Mouse (Mus musculus) C2C12 (cell line): Measurements from ENCODE around the gene Ank3. TPM values are rescaled to one million over a fixed set of nuclear protein-coding genes. Genes with fewer than 3 reads are reported as not detected.

ENCODE experiments used
- H3K27me3 ChIP-seq: one replicate; pipeline ENCODE4 v1.6.1; 2011; ENCODE audit not compliant: control insufficient read depth, insufficient read depth, insufficient read length
- H3K36me3 ChIP-seq: one replicate; pipeline ENCODE4 v1.6.1; 2011; ENCODE audit not compliant: control insufficient read depth, insufficient read depth
- H3K4me3 ChIP-seq: one replicate; pipeline ENCODE4 v1.5.1; 2011; ENCODE audit warnings: mild to moderate bottlenecking, control low read depth; ENCODE audit not compliant: poor library complexity, insufficient read depth, severe bottlenecking
- H3K79me2 ChIP-seq: one replicate; pipeline ENCODE4 v1.6.1; 2011; ENCODE audit not compliant: control insufficient read depth, insufficient read depth
- H3K79me3 ChIP-seq: one replicate; pipeline ENCODE4 v1.6.1; 2011; ENCODE audit warnings: low read depth, control low read depth
- H3ac ChIP-seq: one replicate; pipeline ENCODE3; 2011; ENCODE audit warnings: low read depth; ENCODE audit not compliant: control insufficient read depth, insufficient read length
- CEBPB ChIP-seq: IDR thresholded peaks from one replicate; pipeline ENCODE4 v1.6.1; 2011; ENCODE audit warnings: low read depth, mild to moderate bottlenecking, control low read depth, moderate library complexity
- CTCF ChIP-seq: IDR thresholded peaks from one replicate; pipeline ENCODE4 v1.5.1; 2011; ENCODE audit not compliant: control insufficient read depth, insufficient read depth, insufficient read length
- FOSL1 ChIP-seq: IDR thresholded peaks from one replicate; pipeline ENCODE4 v1.8.0; 2011; ENCODE audit warnings: mild to moderate bottlenecking, low read length; ENCODE audit not compliant: poor library complexity, insufficient read depth, severe bottlenecking
- MAX ChIP-seq: IDR thresholded peaks from one replicate; pipeline ENCODE4 v1.6.1; 2011; ENCODE audit warnings: mild to moderate bottlenecking, control low read depth
- MYOD1 ChIP-seq: IDR thresholded peaks from one replicate; pipeline ENCODE4 v1.6.1; 2011; ENCODE audit warnings: low read depth; ENCODE audit not compliant: control insufficient read depth, insufficient read length
- MYOG ChIP-seq: IDR thresholded peaks from one replicate; pipeline ENCODE4 v1.6.1; 2011; ENCODE audit not compliant: control insufficient read depth, insufficient read length; ENCODE audit errors: extremely low read depth
- USF1 ChIP-seq: IDR thresholded peaks from one replicate; pipeline ENCODE4 v1.6.1; 2011; ENCODE audit warnings: low read depth, mild to moderate bottlenecking, control low read depth, moderate library complexity
- polyA plus RNA-seq: library from polyadenylated mRNA; unstranded; fragments of >200 nt; fragmentation: generic; extraction: Trizol; gene quantifications from one replicate; pipeline ENCODE4 v1.2.1, GENCODE M21; 2012; ENCODE audit warnings: missing spikeins

Ank3 gene
- polyA plus RNA-seq, 1 experiment, result 9.8 TPM

DNA sequence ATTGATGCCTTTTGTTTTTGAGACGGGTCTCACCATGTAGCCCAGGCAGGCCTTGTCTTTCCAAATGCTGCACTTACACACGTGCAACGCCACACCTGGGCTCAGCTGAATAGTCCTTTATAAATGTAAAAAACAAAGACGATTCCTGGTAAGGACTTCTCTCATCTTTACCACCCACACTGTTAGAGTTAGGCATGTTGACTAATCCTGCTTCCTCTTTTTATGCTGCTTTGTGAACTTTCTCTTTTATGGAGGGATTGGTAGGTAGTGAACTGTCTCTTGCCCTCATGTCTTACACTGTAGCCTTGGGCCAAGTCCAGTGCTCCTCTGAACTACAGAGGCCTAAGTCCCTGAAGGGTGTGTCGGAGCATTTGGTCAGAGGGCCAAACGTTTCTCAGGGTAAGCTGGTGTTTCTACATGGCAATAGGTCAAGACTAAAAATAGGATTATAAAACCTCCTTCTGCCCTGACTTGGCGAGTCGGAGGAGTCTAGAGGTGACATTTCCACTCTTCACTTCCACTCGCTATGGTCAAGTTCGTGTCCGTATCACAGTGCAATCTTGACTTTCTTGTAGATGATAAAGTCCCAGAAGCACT is 491.9 kb downstream of the Ank3 start:
- no peaks in the 10 kb centered on the region for H3K79me3 ChIP-seq
- no peak overlapping the region for H3ac ChIP-seq
- TF ChIP-seq CTCF (no peak), MYOG (no peak), MYOD1 (no peak), USF1 (no peak), FOSL1 (no peak), MAX (no peak), CEBPB (no peak)
- H3K27me3 ChIP-seq, result no peaks in the 10 kb centered on the region
- H3K79me2 ChIP-seq, result no peaks in the 10 kb centered on the region
- no peaks in the 10 kb centered on the region for H3K36me3 ChIP-seq
- H3K4me3 ChIP-seq, result no peak overlapping the region

GRCm38 (mm10) chr10:69892162-69892561 is 493.6 kb downstream of the Ank3 start:
- no peaks in the 10 kb centered on the region for H3K79me2 ChIP-seq
- no peaks in the 10 kb centered on the region for H3K79me3 ChIP-seq
- TF ChIP-seq MYOD1 (no peak), USF1 (no peak), MYOG (no peak), CTCF (no peak)
- H3K36me3 ChIP-seq, result no peaks in the 10 kb centered on the region
- no peaks in the 10 kb centered on the region for H3K27me3 ChIP-seq
- H3ac ChIP-seq, result no peak overlapping the region
- H3K4me3 ChIP-seq, result no peak overlapping the region

DNA sequence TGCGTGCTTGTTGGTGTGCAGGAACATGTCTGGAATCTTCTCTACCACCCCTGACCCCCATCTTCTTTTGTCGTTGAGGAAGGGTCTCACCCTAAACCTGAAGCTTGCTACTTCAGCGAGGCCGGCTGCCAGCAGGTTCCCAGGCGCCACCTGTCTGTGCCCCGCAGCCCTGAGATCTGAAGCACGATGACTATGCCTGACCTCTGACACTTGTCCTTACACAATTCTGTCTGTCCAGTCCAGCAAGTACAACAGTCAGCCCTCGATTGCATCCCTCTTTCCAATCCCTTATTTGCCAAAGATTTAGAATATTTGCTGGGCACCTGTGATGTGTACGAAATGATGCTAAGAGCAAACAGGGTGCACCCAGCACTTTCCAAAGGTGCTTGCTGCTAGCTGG is 497.0 kb downstream of the Ank3 start:
- Histone ChIP-seq H3K79me2 (no peaks in the 10 kb centered on the region), H3K27me3 (no peaks in the 10 kb centered on the region)
- TF ChIP-seq FOSL1, result no peak
- no peak for TF ChIP-seq USF1
- TF ChIP-seq CTCF, result no peak
- no peak for TF ChIP-seq CEBPB

GRCm38 (mm10) chr10:69897927-69898326 is 499.4 kb downstream of the Ank3 start:
- H3K79me2 ChIP-seq, result no peaks in the 10 kb centered on the region
- no peak for TF ChIP-seq USF1
- no peak for TF ChIP-seq FOSL1
- TF ChIP-seq CEBPB, result no peak
- no peak for TF ChIP-seq MYOG
- no peak for TF ChIP-seq MAX
- no peak for TF ChIP-seq CTCF
- TF ChIP-seq MYOD1, result no peak
- H3ac ChIP-seq, result no peak overlapping the region
- H3K27me3 ChIP-seq, result no peaks in the 10 kb centered on the region
- H3K79me3 ChIP-seq, result no peaks in the 10 kb centered on the region
- H3K4me3 ChIP-seq, result no peak overlapping the region
- no peaks in the 10 kb centered on the region for H3K36me3 ChIP-seq

More for the DNA sequence above, 497.0 kb downstream of the Ank3 start:
- H3ac ChIP-seq, result no peak overlapping the region
- no peaks in the 10 kb centered on the region for H3K36me3 ChIP-seq
- no peaks in the 10 kb centered on the region for H3K79me3 ChIP-seq
- no peak overlapping the region for H3K4me3 ChIP-seq

- Histone ChIP-seq H3K4me3 (no peak overlapping the region), H3ac (no peak overlapping the region), H3K36me3 (no peaks in the 10 kb centered on the region), H3K79me2 (no peaks in the 10 kb centered on the region), H3K79me3 (no peaks in the 10 kb centered on the region), H3K27me3 (no peaks in the 10 kb centered on the region)
- TF ChIP-seq MYOD1, result no peak
- no peak for TF ChIP-seq MYOG
Measured at GRCm38 (mm10) chr10:69898821-69899220, 500.2 kb downstream of the Ank3 start.

DNA sequence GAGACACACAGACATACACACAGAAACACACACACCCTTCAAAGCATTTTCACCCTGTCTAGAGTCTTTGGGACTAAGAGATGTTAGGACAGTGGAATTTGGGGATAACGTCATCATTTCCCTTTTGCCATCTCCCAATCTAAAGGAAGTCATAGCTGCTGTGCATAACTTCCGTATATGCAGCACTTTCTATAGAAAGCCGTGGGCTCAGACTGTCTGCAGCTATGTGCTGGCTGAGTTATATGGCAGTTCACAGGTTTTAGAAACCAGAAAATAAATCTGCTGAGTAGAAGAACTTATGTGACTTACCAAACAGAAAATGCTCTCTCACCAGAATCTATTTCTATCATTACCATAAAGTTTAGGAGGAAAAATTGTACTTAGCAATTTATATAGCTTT is 501.2 kb downstream of the Ank3 start:
- Histone ChIP-seq H3K79me3 (no peaks in the 10 kb centered on the region), H3K27me3 (no peaks in the 10 kb centered on the region), H3ac (no peak overlapping the region), H3K79me2 (no peaks in the 10 kb centered on the region), H3K4me3 (no peak overlapping the region), H3K36me3 (no peaks in the 10 kb centered on the region)
- no peak for TF ChIP-seq CEBPB
- no peak for TF ChIP-seq MAX
- no peak for TF ChIP-seq MYOG
- no peak for TF ChIP-seq CTCF

DNA sequence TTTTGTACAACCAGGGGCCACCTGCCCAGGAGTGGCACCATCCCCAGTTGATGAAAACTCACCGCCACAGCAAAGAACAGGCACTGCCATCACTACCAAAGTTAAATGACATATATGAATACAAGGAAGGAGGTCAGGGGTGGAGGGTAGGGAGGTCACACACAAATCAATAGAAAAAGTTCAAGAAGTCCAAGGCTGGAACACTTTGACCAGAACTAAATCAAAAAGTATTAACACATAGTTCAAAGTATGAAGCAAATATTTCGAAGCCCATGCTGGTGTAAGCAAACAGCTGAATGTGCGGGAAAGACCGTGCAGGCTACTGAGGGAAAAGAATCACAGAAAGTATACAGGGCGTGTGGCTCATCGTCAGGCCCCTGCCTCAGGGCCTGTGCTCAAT is 503.5 kb downstream of the Ank3 start:
- no peaks in the 10 kb centered on the region for H3K36me3 ChIP-seq

More for the DNA sequence above, 503.5 kb downstream of the Ank3 start:
- TF ChIP-seq MYOD1, result no peak
- no peak for TF ChIP-seq CTCF
- no peak for TF ChIP-seq FOSL1
- no peak for TF ChIP-seq MAX
- TF ChIP-seq USF1, result no peak
- no peak for TF ChIP-seq CEBPB
- no peak for TF ChIP-seq MYOG
- Histone ChIP-seq H3K27me3 (no peaks in the 10 kb centered on the region), H3K4me3 (no peak overlapping the region), H3K79me3 (no peaks in the 10 kb centered on the region), H3ac (no peak overlapping the region), H3K79me2 (no peaks in the 10 kb centered on the region)
